Mouse (Mus musculus) heart, embryonic 11.5 days (tissue): ENCODE measurements around the gene Acox1. TPM values are rescaled to one million over a fixed set of nuclear protein-coding genes. Genes with fewer than 3 reads are reported as not detected.

Experiments used
- ATAC-seq: fragments of 200-750 bp; cut with Nextera tagmentation; replicated peaks from 2 replicates; pipeline ENCODE4 v1.8.0; 2017; ENCODE audit warnings: moderate library complexity; ENCODE audit not compliant: insufficient number of reproducible peaks, low FRiP score, low TSS enrichment
- H3K27ac ChIP-seq: fragments of 300-500 bp; sonication (generic); 2 replicates; pipeline ENCODE4 v1.5.1; 2014; ENCODE audit warnings: mild to moderate bottlenecking, low read depth, low read length
- H3K27me3 ChIP-seq: fragments of 300-500 bp; sonication (generic); 2 replicates; pipeline ENCODE4 v1.6.1; 2014; ENCODE audit warnings: mild to moderate bottlenecking, low read length, mixed read lengths; ENCODE audit not compliant: control insufficient read depth, insufficient read depth
- H3K36me3 ChIP-seq: fragments of 300-500 bp; sonication (generic); 2 replicates; pipeline ENCODE4 v1.6.1; 2014; ENCODE audit warnings: mild to moderate bottlenecking, low read length, moderate library complexity, mixed read lengths; ENCODE audit not compliant: control insufficient read depth, insufficient read depth
- H3K4me1 ChIP-seq: fragments of 300-500 bp; sonication (generic); 2 replicates; pipeline ENCODE4 v1.6.1; 2014; ENCODE audit warnings: low read length; ENCODE audit not compliant: control insufficient read depth, insufficient read depth
- H3K4me2 ChIP-seq: fragments of 300-500 bp; sonication (generic); 2 replicates; pipeline ENCODE4 v1.6.1; 2014; ENCODE audit warnings: mild to moderate bottlenecking, moderate library complexity
- H3K4me3 ChIP-seq: fragments of 300-500 bp; sonication (generic); 2 replicates; pipeline ENCODE4 v1.5.1; 2014; ENCODE audit warnings: low read depth, low read length
- H3K9ac ChIP-seq: fragments of 300-500 bp; sonication (generic); 2 replicates; pipeline ENCODE4 v1.6.1; 2014; ENCODE audit warnings: mild to moderate bottlenecking, low read depth, low read length, moderate library complexity
- H3K9me3 ChIP-seq: fragments of 300-500 bp; sonication (generic); replicated peaks from 2 replicates; pipeline ENCODE4 v1.6.1; 2016; ENCODE audit warnings: low read length; ENCODE audit not compliant: control insufficient read depth
- WGBS: fragments of 180-500 bp; shearing (Covaris S2); extraction: QIAGEN DNeasy Blood & Tissue Kit; methylation state at CpG from one replicate; pipeline ENCODE4 v1.1.7; 2014; ENCODE audit not compliant: insufficient replicate concordance; 5-methylcytosine and 5-hydroxymethylcytosine counted together
- polyA plus RNA-seq: library from polyadenylated mRNA; unstranded; fragments of >200 nt; fragmentation: Nextera tagmentation; extraction: Ambion mirVana; gene quantifications from 2 replicates; pipeline ENCODE4 v1.2.1, GENCODE M21; 2014

The Acox1 gene
- polyA plus RNA-seq, 1 experiment from 2014 or later = 29.3 TPM

DNA sequence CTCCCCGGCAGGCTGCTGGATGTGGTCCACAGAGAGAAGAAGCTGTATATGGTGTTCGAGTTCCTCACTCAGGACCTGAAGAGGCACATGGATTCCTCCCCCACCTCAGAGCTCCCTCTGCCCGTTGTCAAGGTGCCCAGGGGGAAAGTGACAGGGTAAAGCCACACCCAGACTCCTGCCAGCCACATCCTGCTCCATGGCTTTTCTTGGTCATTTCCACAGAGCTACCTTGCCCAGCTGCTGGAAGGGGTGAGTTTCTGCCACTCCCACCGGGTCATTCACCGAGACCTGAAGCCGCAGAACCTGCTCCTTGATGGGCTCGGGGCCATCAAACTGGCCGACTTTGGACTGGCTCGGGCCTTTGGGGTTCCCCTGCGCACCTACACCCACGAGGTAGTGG is 17.7 kb upstream of the Acox1 start:
- Histone ChIP-seq H3K4me3 (no peak overlapping the region), H3K9ac (no peak overlapping the region), H3K9me3 (peaks cover under 1% of the 10 kb centered on the region), H3K27ac (no peak overlapping the region), H3K27me3 (peaks cover 15% of the 10 kb centered on the region), H3K4me1 (peaks cover 19% of the 10 kb centered on the region), H3K36me3 (no peaks in the 10 kb centered on the region), H3K4me2 (no peak overlapping the region)
- WGBS = 78% methylated on average over 11 of the region's 11 CpGs
- ATAC-seq = no peak

DNA sequence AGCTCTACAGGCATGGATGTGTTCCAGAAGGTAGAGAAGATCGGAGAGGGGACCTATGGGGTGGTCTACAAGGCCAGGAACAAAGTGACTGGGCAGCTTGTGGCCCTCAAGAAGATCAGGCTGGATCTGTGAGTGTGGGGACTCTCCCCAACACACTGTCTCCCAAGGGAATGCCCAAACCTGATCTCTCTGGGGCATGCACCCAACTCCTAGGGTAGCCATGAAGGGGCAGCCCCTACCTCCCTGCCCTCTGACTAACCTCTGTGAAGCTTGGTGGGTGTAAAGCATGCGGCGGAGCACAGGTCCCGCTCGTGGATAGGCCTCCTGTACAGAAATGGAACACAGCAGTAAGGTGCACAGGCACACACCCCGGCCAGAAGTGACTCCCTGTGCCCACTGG is 17.1 kb upstream of the Acox1 start:
- no peaks in the 10 kb centered on the region for H3K9me3 ChIP-seq
- no peak overlapping the region for H3K27ac ChIP-seq
- WGBS = 89% methylated on average over 6 of the region's 6 CpGs
- H3K27me3 ChIP-seq = peaks cover 10% of the 10 kb centered on the region
- no peak overlapping the region for H3K9ac ChIP-seq
- no peaks in the 10 kb centered on the region for H3K36me3 ChIP-seq
- no peak overlapping the region for H3K4me2 ChIP-seq
- H3K4me1 ChIP-seq = peaks cover 19% of the 10 kb centered on the region
- H3K4me3 ChIP-seq = no peak overlapping the region
- no peak for ATAC-seq

DNA sequence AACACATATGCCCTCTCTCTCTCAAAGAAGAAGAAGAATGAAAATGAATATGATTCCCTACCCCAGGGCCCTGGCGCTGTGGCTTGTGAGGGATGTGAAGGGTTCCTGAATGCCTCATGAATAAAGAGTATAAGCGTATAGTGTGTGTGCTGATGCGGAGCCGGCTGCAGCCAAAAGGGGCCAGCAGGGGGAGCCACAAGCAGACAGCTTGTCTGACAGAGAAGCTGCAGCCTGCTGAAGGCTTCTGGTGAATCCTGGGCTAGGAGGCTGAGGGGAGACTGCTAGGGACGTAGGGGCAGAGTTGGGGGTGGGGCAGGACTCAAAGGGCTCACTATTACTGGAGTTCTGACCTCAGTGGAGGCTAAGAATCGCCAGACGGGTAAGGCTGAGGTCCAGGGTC is 16.3 kb upstream of the Acox1 start:
- Histone ChIP-seq H3K27me3 (peaks cover 2% of the 10 kb centered on the region; the same call in 1 of the 2 replicates), H3K4me3 (no peak overlapping the region), H3K4me1 (peaks cover 19% of the 10 kb centered on the region), H3K9ac (no peak overlapping the region), H3K27ac (no peak overlapping the region), H3K9me3 (no peaks in the 10 kb centered on the region), H3K36me3 (no peaks in the 10 kb centered on the region), H3K4me2 (no peak overlapping the region)
- ATAC-seq = no peak
- 79% methylated on average over 7 of the region's 7 CpGs for WGBS

GRCm38 (mm10) chr11:116213877-116214510 is 15.1 kb upstream of the Acox1 start:
- H3K4me3 ChIP-seq = no peak overlapping the region
- ATAC-seq = no peak
- 87% methylated on average over 13 of the region's 13 CpGs for WGBS
- H3K27me3 ChIP-seq = 0 out of 2 replicates have a peak, but pooled peaks cover 2% of the 10 kb centered on the region
- H3K27ac ChIP-seq = no peak overlapping the region
- H3K4me2 ChIP-seq = no peak overlapping the region
- no peaks in the 10 kb centered on the region for H3K9me3 ChIP-seq
- H3K36me3 ChIP-seq = no peaks in the 10 kb centered on the region
- H3K9ac ChIP-seq = no peak overlapping the region
- peaks cover 8% of the 10 kb centered on the region for H3K4me1 ChIP-seq

DNA sequence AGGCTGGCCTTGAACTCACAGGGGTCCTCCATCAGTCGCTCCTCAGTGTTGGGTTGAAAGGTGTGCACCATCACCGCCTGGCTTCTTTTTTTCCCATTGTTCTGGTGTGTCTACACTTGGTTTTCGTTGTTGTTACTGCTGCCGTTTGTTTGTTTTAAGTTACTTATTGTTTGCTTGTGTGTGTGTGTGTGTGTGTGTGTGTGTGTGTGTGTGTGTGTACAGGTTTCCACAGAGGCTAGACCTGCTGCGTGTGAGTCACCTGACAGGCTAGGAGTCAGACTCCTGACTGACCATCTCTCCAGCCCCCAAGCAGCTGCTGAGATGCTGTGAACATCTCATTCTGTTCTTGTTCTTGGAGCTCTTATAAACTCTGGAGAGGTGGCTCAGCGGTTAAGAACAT is 14.0 kb upstream of the Acox1 start:
- Histone ChIP-seq H3K4me2 (no peak overlapping the region), H3K27ac (no peak overlapping the region), H3K36me3 (no peaks in the 10 kb centered on the region), H3K9me3 (no peaks in the 10 kb centered on the region), H3K27me3 (0 out of 2 replicates have a peak, but pooled peaks cover 2% of the 10 kb centered on the region), H3K9ac (no peak overlapping the region), H3K4me1 (no peaks in the 10 kb centered on the region), H3K4me3 (no peak overlapping the region)
- WGBS = 84% methylated on average over 6 of the region's 6 CpGs
- no peak for ATAC-seq

DNA sequence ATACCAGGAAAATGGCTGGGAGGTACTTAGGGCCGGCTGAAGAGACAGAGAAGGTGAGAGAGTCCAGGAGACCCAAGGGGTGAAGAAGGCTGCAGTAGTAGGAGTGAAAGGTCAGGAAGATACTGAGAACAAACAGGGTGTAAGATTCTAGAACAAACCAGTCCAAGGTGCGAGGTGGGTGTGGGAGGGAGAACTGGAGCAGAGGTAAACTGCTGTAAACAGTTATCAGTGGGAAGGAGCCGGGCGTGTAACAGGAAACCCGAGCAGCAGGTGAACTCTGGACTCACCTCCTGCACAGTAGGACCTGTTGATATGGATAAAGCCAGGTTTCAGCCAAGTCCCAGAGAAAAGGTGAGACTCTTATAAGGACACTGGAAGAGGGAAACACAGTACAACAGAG is 11.9 kb upstream of the Acox1 start:
- no peak overlapping the region for H3K27ac ChIP-seq
- H3K9me3 ChIP-seq = no peaks in the 10 kb centered on the region
- H3K4me3 ChIP-seq = no peak overlapping the region
- H3K36me3 ChIP-seq = peaks cover 13% of the 10 kb centered on the region
- H3K9ac ChIP-seq = no peak overlapping the region
- H3K4me1 ChIP-seq = no peaks in the 10 kb centered on the region
- 68% methylated on average over 5 of the region's 5 CpGs for WGBS
- H3K4me2 ChIP-seq = no peak overlapping the region
- no peak for ATAC-seq
- no peaks in the 10 kb centered on the region for H3K27me3 ChIP-seq

DNA sequence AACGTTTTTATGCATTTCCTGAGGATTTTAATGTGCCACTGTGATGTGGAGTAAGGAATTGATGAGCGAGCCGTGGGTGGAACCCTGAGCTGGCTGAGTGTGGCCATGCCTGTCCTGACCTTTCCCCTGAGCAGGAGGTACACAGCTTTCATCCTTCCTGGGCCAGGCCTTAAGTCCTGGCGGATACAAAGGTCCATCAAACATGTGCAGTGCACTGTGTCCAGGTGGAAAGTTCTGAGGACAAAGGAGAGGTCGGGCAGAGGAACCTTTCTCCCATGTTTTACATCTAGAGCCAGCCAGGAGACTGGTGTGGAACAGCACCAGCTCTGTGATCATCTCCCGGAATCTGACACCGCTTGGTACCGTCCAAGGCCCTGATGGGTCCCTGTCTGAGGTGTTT is 10.4 kb upstream of the Acox1 start:
- Histone ChIP-seq H3K27ac (no peak overlapping the region), H3K27me3 (no peaks in the 10 kb centered on the region), H3K36me3 (peaks cover 13% of the 10 kb centered on the region), H3K9ac (no peak overlapping the region), H3K4me3 (no peak overlapping the region), H3K4me1 (no peaks in the 10 kb centered on the region), H3K9me3 (no peaks in the 10 kb centered on the region), H3K4me2 (no peak overlapping the region)
- WGBS = 79% methylated on average over 8 of the region's 8 CpGs
- ATAC-seq = no peak

- H3K27me3 ChIP-seq = no peaks in the 10 kb centered on the region
- H3K4me2 ChIP-seq = no peak overlapping the region
- peaks cover 13% of the 10 kb centered on the region for H3K36me3 ChIP-seq
- no peak overlapping the region for H3K4me3 ChIP-seq
- no peaks in the 10 kb centered on the region for H3K9me3 ChIP-seq
- H3K9ac ChIP-seq = no peak overlapping the region
- H3K4me1 ChIP-seq = no peaks in the 10 kb centered on the region
- 82% methylated on average over 3 of the region's 3 CpGs for WGBS
- H3K27ac ChIP-seq = no peak overlapping the region
- ATAC-seq = no peak
Measured at GRCm38 (mm10) chr11:116208660-116209059, 9.8 kb upstream of the Acox1 start.

- no peak overlapping the region for H3K4me2 ChIP-seq
- no peak for ATAC-seq
- WGBS = 51% methylated on average over 4 of the region's 4 CpGs
- no peaks in the 10 kb centered on the region for H3K9me3 ChIP-seq
- H3K4me3 ChIP-seq = no peak overlapping the region
- H3K36me3 ChIP-seq = peaks cover 13% of the 10 kb centered on the region
- no peaks in the 10 kb centered on the region for H3K27me3 ChIP-seq
- no peak overlapping the region for H3K9ac ChIP-seq
- H3K4me1 ChIP-seq = no peaks in the 10 kb centered on the region
- H3K27ac ChIP-seq = no peak overlapping the region
Measured at GRCm38 (mm10) chr11:116206678-116207077, 7.8 kb upstream of the Acox1 start.
